Mouse (Mus musculus) limb, embryonic 10.5 days (tissue): Measurements from ENCODE around the gene Ephx4. TPM values are rescaled to one million over a fixed set of nuclear protein-coding genes. Genes with fewer than 3 reads are reported as not detected.

ENCODE experiments used
- DNase-seq: peaks from one replicate; pipeline ENCODE4 v3.0.0-alpha.2; 2017; ENCODE audit warnings: low spot score
- H3K27ac ChIP-seq: fragments of 300-500 bp; sonication (generic); 2 replicates; pipeline ENCODE4 v1.5.1; 2016; ENCODE audit warnings: mild to moderate bottlenecking
- H3K27me3 ChIP-seq: fragments of 300-500 bp; sonication (generic); 2 replicates; pipeline ENCODE4 v1.6.1; 2016; ENCODE audit warnings: low read depth, mild to moderate bottlenecking; ENCODE audit not compliant: poor library complexity, severe bottlenecking
- H3K36me3 ChIP-seq: fragments of 300-500 bp; sonication (generic); 2 replicates; pipeline ENCODE4 v1.6.1; 2016; ENCODE audit warnings: mild to moderate bottlenecking, moderate library complexity
- H3K4me1 ChIP-seq: fragments of 300-500 bp; sonication (generic); 2 replicates; pipeline ENCODE4 v1.6.1; 2016
- H3K4me3 ChIP-seq: fragments of 300-500 bp; sonication (generic); 2 replicates; pipeline ENCODE4 v1.5.1; 2016; ENCODE audit warnings: mild to moderate bottlenecking, moderate library complexity
- H3K9me3 ChIP-seq: fragments of 300-500 bp; sonication (generic); replicated peaks from 2 replicates; pipeline ENCODE4 v1.6.1; 2016; ENCODE audit warnings: mild to moderate bottlenecking
- WGBS: fragments of 180-500 bp; shearing (Covaris S2); methylation state at CpG from one replicate; pipeline ENCODE4 v1.1.7; 2016; 5-methylcytosine and 5-hydroxymethylcytosine counted together
- polyA plus RNA-seq: library from polyadenylated mRNA; unstranded; fragments of >200 nt; fragmentation: Nextera tagmentation; extraction: Ambion mirVana; gene quantifications from 2 replicates; pipeline ENCODE4 v1.2.1, GENCODE M21; 2016

Gene Ephx4
- polyA plus RNA-seq, 1 experiment from 2014 or later, result 0.36 TPM

DNA sequence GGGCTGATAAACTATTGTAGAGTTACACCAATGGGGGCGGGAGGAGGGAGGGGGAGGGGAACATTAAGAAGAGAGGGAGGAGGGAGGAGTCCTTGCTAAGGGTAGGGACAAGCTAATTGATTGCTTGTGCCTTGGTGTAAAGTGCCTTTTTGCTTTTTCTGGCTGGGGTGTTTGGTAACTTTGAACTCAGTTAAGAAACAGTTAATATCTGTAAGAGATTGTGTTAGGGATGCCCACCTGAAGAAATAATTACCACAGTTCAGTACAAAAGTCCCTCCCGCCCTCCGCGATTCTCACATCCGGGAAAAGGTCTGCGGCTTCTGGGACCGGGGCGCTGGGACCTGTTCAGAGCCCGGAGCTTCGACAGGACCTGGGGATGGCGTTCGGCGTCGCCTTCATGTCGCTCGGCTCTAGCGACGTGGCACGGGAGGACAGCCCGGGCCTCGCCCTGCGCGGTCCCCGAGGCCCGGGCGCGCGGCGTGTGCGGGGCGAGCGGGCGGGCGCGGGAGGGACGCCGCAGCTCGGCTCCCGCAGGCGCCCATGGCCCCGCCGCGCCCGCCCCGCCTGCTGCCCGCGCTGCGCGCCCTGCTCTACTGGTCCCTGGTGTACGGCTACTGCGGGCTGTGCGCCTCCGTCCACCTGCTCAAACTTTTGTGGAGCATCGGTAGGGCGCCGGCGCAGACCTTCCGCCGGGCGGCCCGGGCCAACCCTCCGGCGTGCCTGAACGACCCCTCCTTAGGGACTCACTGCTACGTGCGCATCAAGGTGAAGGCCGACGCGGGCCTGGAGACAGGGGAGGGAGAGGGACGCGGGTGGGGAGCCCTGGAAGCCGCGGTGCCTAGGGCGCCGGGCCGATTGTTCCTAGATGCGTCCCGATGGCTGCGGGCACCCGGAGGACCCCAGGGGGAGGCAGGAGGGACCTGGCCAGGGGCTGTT, 743 bp downstream of the Ephx4 start:
- DNase-seq, result peak; percentile 65
- under 1% methylated on average over 79 of the region's 80 CpGs for WGBS
- peak overlapping the region; percentile 66 for H3K4me3 ChIP-seq
- H3K9me3 ChIP-seq, result no peaks in the 10 kb centered on the region
- peaks cover 63% of the 10 kb centered on the region for H3K27me3 ChIP-seq
- peak overlapping the region; percentile 75 for H3K27ac ChIP-seq
- H3K36me3 ChIP-seq, result no peaks in the 10 kb centered on the region
- H3K4me1 ChIP-seq, result peaks cover 15% of the 10 kb centered on the region

DNA sequence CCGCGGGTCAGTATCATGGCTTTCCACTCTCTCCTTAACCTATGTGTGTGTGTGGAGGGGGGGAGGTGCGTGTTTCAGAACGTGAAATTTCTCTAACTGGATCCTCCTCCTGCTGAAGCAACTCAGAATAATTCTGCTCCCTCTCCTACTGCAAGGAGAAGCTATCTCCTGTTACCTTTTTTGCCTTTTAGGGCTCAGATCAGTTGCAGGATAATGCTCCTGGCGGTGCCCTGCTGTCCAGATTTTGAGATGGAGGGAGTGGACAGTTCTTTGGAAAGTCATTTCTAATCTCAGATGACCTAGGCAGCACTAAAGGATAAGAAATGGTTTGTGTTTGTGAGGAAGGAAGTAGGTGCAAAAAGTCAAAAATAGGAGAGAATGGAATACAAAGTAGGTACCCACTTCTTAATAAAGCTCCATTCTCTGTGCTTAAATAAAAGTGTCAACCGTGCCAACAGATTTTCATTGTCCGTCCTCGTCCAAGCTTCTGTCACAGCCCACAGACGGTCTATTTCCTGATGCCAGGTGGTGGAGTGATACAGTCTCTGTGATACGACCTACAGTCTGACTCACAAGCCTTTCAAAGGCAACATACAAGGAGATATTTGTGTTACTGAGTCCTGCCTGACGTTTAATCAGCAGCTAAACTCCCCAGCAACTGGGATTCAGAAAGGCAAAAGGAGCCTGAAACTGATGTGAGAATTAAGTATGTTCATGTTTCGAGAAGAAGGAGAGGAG, 1.6 kb downstream of the Ephx4 start:
- peak overlapping the region; percentile 75 for H3K27ac ChIP-seq
- WGBS, result 41% methylated on average over 12 of the region's 12 CpGs
- peaks cover 15% of the 10 kb centered on the region for H3K4me1 ChIP-seq
- no peaks in the 10 kb centered on the region for H3K36me3 ChIP-seq
- H3K27me3 ChIP-seq, result peaks cover 63% of the 10 kb centered on the region
- no peak for DNase-seq
- no peaks in the 10 kb centered on the region for H3K9me3 ChIP-seq
- peak overlapping the region; percentile 66 for H3K4me3 ChIP-seq

DNA sequence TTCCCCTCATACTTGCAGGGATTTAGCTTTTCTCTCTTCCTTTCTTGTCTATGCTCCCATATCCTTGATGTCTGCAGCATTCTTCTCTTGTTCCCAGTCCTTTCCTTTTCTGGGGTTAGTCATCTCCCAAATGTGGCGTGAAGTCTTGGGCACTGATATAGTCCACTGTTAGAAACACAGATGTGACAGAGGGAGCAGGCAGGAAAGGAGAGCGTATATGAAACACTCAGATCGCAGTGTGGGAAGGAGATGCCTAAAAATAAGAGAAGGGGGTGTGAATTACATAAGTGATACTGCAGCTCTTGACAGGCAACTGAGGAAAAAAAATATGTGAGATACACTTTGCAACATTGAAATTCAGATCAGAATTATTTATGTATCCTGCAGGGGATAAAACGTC, 2.8 kb downstream of the Ephx4 start:
- H3K27ac ChIP-seq, result no peak overlapping the region
- H3K27me3 ChIP-seq, result peaks cover 63% of the 10 kb centered on the region
- H3K4me1 ChIP-seq, result peaks cover 15% of the 10 kb centered on the region
- H3K4me3 ChIP-seq, result no peak overlapping the region
- DNase-seq, result no peak
- H3K9me3 ChIP-seq, result no peaks in the 10 kb centered on the region
- 94% methylated on average over 4 of the region's 4 CpGs for WGBS
- no peaks in the 10 kb centered on the region for H3K36me3 ChIP-seq

DNA sequence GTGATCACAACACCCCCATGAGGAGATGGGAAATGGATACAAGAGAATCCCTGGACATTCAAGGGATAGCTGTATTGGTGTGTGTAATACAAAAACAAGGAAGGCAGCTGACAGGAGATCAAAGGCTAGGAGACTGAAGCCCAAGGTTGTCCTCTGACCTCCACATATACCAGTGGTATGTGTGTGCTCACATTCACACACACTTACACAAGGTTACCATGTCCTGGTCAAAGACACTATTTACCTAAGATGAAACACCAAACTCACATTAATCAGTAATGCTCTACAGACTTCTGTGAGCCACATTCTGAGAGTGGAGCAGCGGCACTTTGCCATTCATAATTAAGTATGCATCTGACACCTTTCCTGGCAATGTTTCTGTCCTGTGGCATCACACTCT, 7.8 kb downstream of the Ephx4 start:
- DNase-seq, result no peak
- no peak overlapping the region for H3K27ac ChIP-seq
- WGBS, result 94% methylated on average over 1 of the region's 1 CpGs
- no peak overlapping the region for H3K4me3 ChIP-seq
- no peaks in the 10 kb centered on the region for H3K9me3 ChIP-seq
- H3K36me3 ChIP-seq, result no peaks in the 10 kb centered on the region
- H3K4me1 ChIP-seq, result peaks cover 6% of the 10 kb centered on the region
- H3K27me3 ChIP-seq, result peaks cover 17% of the 10 kb centered on the region

DNA sequence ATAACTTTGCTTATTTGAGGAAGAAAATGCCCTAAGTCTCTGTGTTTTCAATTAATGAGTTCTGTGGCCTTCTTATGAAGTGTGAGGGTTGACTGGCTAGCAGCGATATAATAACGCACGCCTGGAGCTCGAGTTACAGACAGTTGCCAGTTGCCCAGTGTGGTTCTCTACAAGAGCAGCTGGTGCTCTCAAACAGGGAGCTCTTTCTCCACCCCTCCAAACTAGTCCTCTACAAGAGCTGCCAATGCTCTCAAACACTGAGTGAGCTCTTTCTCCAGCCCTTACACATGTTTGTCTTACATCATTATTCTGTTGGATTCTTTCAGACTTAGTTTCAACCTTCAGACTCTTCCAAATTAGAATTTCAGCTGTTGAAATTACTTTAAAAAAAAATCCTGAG, 8.8 kb downstream of the Ephx4 start:
- H3K9me3 ChIP-seq, result no peaks in the 10 kb centered on the region
- H3K4me3 ChIP-seq, result no peak overlapping the region
- H3K36me3 ChIP-seq, result no peaks in the 10 kb centered on the region
- 53% methylated on average over 4 of the region's 4 CpGs for WGBS
- DNase-seq, result no peak
- peaks cover 6% of the 10 kb centered on the region for H3K4me1 ChIP-seq
- H3K27me3 ChIP-seq, result 0 out of 2 replicates have a peak, but pooled peaks cover 8% of the 10 kb centered on the region
- H3K27ac ChIP-seq, result no peak overlapping the region

DNA sequence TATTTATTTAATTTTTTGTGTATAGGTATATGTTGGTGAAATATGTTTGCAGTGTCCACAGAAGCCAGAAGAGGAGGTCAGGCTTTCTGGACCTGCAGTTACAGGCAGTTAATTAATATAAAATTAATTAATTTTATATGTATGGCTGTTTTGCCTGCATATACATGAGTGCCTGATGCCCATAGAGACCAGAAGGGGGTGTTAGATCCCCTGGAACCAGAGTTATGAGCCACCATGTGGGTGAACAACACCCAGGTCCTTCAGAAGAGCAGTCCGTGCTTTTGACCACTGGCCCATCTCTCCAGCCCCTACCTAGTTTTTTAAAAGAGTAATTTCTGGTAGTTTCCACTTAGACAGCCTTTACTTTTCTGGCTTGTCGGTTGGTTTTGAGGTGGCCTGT, 9.7 kb downstream of the Ephx4 start:
- no peaks in the 10 kb centered on the region for H3K9me3 ChIP-seq
- WGBS, result 83% methylated on average over 2 of the region's 2 CpGs
- DNase-seq, result no peak
- H3K4me3 ChIP-seq, result no peak overlapping the region
- 0 out of 2 replicates have a peak, but pooled peaks cover 4% of the 10 kb centered on the region for H3K27me3 ChIP-seq
- H3K27ac ChIP-seq, result no peak overlapping the region
- no peaks in the 10 kb centered on the region for H3K36me3 ChIP-seq
- H3K4me1 ChIP-seq, result peaks cover 6% of the 10 kb centered on the region

DNA sequence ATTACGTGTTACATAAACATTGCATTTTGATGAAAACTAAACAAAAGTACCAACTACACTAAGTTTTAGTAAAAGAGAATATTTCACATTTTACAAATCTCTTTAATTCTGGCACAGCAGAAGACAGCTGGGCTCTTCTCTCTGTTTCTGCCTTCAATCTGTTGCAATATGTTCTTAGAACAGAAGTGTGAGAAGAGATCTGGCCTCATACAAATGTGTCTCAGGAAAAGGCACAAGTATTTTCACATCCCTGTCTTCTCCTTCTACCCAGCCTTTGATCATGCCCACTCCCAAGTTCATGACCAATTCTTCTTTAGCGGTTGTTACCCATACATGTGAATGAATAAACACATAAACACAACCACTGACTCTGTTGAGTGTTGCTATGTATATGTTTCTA, 12.6 kb downstream of the Ephx4 start:
- no peak for DNase-seq
- Histone ChIP-seq H3K4me3 (no peak overlapping the region), H3K36me3 (no peaks in the 10 kb centered on the region), H3K4me1 (peaks cover 6% of the 10 kb centered on the region), H3K27ac (no peak overlapping the region), H3K9me3 (no peaks in the 10 kb centered on the region), H3K27me3 (no peaks in the 10 kb centered on the region)
- WGBS, result 85% methylated on average over 2 of the region's 2 CpGs

DNA sequence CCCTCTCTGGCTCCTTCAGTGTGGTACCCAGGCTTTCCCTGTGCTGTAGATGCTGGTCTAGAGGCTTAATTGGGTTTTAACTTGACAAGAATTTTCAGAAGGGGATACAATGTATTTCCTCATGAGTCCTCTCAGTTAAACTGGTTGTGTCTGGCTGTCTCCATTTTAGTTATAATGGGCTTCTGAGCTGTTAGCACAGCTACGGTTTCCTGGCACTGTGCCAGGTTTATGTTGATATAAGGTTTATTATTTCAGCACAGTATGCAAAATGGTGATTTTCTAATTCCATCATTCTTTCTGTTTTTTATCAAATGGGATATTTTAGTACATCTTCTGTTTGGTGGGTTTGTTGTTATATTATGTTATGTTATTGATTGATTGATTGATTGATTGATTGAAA, 19.1 kb downstream of the Ephx4 start:
- WGBS, result 85% methylated on average over 1 of the region's 1 CpGs
- Histone ChIP-seq H3K36me3 (no peaks in the 10 kb centered on the region), H3K27me3 (no peaks in the 10 kb centered on the region), H3K27ac (no peak overlapping the region), H3K4me3 (no peak overlapping the region), H3K9me3 (no peaks in the 10 kb centered on the region), H3K4me1 (no peaks in the 10 kb centered on the region)
- DNase-seq, result no peak

DNA sequence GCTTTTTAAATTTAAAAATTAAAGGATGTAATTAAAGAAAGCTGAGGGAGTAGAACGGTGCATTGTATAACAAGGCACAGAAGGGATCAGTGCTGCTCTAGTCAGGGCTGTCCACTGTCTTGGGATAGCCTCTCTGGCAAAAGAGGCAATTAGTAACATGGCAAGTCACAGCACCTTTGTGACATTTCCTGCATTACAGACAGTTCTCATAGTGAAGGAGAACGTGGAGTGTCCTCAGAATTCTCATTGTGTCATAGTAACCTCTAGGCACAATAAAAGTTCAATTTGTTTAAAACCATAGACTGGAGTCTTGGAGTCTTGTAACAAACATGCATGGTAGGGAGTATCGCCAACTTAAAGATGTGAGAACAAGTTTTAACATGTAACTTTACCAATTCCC, 28.7 kb downstream of the Ephx4 start, which contains the start of gene Lpcat2b:
TSS of gene Lpcat2b (plus strand) at position 301 of the 400 bp plus-strand sequence.
- 79% methylated on average over 3 of the region's 3 CpGs for WGBS
- Histone ChIP-seq H3K4me1 (no peaks in the 10 kb centered on the region), H3K27ac (no peak within 1 kb of the TSS), H3K27me3 (no peaks in the 10 kb centered on the region), H3K36me3 (no peaks in the 10 kb centered on the region), H3K4me3 (no peak within 1 kb of the TSS), H3K9me3 (no peaks in the 10 kb centered on the region)
- no peak for DNase-seq

DNA sequence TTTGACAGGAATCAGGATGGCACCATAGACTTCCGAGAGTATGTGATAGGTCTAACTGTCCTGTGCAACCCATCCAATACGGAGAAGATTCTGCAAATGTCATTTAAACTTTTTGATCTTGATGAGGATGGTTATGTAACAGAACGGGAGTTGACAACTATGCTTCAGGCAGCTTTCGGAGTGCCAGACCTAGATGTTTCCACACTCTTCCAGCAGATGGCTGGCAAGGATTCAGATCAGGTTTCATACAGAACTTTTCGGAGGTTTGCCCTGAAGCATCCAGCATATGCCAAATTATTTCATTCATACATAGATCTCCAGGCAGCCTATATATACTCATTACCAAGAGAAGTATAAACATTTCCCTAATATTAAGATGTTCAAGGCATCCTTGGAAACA, 31.5 kb downstream of the Ephx4 start:
- H3K4me3 ChIP-seq, result no peak overlapping the region

DNA sequence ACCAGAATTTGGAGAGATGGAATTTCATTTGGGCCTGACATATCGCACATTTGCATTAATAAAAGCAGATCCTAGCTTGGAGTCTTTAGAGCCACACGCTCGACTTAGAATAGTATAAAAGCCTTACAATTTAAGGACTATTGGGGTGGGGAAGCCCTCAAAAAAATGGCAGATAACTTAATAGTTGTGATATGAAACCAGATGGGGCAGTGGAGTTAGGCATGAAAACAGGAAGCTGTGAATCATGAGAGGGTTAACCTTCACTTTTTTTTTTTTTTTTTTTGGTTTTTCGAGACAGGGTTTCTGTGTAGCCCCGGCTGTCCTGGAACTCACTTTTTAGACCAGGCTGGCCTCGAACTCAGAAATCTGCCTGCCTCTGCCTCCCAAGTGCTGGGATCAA, 33.6 kb downstream of the Ephx4 start:
- H3K27me3 ChIP-seq, result no peaks in the 10 kb centered on the region
- 91% methylated on average over 6 of the region's 6 CpGs for WGBS
- H3K4me1 ChIP-seq, result peaks cover 15% of the 10 kb centered on the region
- H3K27ac ChIP-seq, result no peak overlapping the region
- no peaks in the 10 kb centered on the region for H3K9me3 ChIP-seq
- DNase-seq, result no peak
- no peaks in the 10 kb centered on the region for H3K36me3 ChIP-seq
- no peak overlapping the region for H3K4me3 ChIP-seq

More for the DNA sequence above, 31.5 kb downstream of the Ephx4 start:
- no peak overlapping the region for H3K27ac ChIP-seq
- WGBS, result 82% methylated on average over 5 of the region's 5 CpGs
- no peaks in the 10 kb centered on the region for H3K36me3 ChIP-seq
- H3K4me1 ChIP-seq, result peaks cover 15% of the 10 kb centered on the region
- no peaks in the 10 kb centered on the region for H3K9me3 ChIP-seq
- no peak for DNase-seq
- H3K27me3 ChIP-seq, result no peaks in the 10 kb centered on the region

DNA sequence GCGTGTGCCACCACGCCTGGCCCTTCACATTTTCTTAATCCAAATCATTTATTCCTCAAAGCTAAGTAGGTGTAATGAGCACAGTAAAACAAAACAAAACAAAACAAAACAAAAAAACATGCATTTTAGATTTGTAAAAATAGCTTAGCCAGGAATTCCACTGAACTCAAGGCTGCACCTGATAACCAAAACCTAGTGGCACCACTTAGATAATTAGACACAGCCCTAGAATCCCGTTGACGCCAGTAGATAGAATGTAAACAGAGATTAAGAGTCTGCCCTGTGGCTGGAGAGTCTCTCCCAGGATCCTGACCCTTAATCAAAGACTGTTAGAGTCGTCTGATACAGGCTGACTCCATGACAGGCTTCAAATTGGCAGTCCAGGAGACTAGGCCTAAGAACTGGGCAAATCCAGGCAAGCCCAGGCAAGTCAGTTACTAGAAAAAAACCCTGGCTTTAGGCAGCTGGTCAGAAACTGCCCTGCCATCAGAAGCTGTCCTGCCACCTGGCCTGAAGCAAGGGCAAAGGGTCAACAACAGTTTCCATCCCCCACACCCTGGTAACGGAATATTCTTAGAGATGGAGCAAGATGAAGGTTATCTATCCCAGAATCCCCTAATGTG, 34.2 kb downstream of the Ephx4 start:
- Histone ChIP-seq H3K4me3 (no peak overlapping the region), H3K36me3 (no peaks in the 10 kb centered on the region), H3K27me3 (no peaks in the 10 kb centered on the region), H3K4me1 (peaks cover 15% of the 10 kb centered on the region), H3K27ac (no peak overlapping the region), H3K9me3 (no peaks in the 10 kb centered on the region)
- WGBS, result 63% methylated on average over 6 of the region's 6 CpGs
- no peak for DNase-seq
